Mouse (Mus musculus) ovary, adult 18-20 months (tissue): ENCODE results near the gene BC037034.
A peak's percentile ranks its signal among the peaks of the same experiment; 100 is the strongest.

Experiments used
- DNase-seq: peaks from one replicate; pipeline ENCODE4 v3.0.0; 2022; ENCODE audit warnings: low spot score, mixed read lengths

BC037034 gene

DNA sequence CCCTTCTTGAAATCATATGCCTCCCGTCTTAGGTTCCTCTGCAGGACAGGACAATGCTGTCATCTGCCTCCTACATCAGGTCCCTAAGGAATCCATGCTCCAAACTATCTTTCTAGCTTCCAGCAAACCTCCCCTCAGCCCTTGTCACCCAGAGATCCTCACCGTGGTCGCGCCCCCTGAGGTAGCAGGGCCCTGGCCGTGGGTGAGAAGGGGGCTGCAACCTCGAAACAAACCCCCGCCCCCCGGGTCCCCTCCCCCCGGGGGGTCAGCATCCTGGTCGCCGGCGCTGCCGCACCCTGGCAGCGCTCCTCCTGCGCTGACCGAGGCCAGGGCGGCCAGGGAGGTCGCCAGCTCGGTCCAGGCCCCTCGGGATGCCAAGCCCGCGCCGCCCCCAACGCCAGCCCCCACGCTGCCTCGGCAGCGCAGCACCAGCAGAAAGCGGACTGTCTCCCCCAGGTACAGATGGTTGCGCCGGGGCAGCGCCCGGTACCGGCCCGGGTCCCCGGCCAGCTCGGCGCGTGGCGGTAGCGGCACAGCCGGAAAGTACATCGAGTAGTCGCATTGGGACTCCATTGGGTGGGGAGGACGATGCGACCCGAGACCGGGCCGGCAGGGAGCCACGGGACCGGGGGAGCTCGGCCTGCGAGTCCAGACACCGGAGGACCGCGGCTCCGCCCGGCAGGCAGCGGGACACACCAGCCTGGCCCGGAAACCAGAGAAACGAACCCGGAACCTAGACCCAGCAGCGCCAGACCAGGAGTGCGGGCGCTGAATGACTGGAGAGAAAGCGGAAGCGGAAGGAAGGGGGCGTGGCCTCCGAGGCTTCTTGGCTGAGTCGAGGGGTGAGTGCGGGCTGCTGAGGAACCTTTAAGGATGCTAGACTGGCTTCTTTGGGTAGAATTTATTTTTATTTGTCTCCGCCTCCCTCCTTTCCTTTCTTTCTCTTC, at the start of gene BC037034:
Gene BC037034, minus strand, starts transcription at position 774 of the 947 bp plus-strand sequence.
- peak; percentile 82 for DNase-seq

DNA sequence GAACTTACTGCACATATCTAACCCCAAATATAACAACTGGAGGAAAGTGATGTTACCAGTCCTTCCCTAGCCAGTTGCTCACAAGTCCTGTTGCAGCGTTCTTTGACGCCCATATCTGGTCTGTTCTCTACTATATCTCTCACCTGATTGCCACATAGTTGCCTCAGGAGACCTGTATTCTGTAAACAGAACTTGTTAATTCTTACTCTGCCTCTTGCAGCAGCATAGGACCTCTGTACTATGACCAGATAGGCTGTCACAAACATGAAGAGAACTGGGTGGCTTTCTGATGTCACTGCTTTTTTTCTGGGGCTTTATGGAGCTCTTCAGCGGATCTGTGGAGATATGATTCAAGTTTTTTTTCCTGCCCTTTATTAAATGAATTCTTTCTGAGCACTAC, 49.0 kb upstream of the BC037034 start:
- no peak for DNase-seq

GRCm38 (mm10) chr5:138299613-138300012, 35.8 kb upstream of the BC037034 start:
- DNase-seq, result no peak

DNA sequence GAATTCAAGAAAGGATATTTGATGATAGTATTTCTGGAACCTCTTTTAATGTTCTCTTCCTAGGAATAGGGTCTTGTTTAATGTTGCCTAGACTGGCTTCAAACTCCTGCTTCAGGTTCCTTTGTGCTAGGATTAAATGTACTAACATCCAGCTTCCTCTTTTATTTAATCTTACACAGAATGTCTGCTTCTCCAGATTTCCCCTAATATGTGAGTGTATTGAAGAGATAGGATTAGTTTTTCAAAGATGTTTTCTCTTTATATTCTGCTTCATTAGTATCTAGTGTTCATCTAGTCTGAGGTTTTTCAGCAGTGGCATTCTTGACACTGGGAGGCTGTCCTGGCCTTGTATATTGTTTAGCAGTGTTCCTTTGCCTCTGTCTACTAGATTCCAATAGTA, 30.3 kb upstream of the BC037034 start:
- DNase-seq, result no peak

DNA sequence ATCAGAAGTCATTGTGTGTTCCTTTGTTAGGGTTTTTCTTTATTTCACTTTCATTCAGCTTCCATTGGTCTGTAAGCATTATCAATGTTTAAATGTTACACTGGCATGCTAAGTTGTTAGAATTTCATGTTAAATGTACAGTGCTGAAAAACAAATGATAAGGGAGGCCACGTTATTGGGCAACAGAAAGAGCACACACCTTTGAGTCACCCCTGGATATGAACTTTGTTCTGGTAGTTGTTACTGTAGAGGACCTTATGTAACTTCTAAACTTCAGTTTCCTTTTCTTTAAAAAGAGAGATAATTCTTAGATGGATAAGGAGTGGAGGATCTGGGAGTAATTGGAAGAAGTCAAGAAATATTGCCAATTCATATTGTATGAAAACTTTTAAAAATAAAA, 27.8 kb upstream of the BC037034 start:
- DNase-seq, result no peak

GRCm38 (mm10) chr5:138287861-138288260, 24.0 kb upstream of the BC037034 start:
- no peak for DNase-seq

DNA sequence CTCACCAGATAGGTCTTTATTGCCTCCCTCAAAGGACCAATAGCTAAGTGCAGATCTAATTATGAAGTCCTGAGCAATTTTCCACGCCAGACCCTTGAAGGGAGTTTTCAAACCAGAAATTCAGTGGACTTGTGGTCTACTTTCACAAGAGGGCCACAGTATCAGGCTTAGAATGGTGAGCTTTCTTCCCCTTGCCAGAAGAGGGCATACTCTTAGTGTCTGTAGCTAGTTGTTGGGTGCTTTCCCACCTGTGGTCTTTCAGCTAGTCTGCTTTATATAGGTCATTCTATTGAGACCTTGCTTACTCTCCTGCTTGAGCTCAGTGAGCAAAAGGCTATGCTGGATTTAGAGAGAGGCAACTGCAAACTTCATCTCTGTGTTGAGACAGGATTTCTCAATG, 19.7 kb upstream of the BC037034 start:
- no peak for DNase-seq

DNA sequence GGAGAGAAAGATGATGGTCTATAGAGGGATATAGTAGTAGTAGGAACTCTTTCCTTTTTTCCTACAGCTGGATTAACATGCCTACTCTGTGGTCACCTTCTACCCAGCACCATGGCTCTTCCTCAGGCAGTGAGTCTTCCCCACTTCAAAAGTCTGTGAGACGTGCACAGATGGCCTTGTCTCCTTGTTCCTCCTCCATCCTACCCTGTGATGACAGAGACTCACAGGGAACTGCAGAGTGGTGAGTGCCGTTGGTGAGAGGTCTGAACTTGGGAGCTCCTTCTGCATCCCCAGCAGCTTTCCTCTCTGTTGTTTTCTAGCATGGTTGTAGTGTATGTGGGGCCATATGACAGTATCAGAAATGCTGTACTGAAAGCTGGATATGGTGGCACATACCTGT, 18.0 kb upstream of the BC037034 start:
- DNase-seq, result no peak

DNA sequence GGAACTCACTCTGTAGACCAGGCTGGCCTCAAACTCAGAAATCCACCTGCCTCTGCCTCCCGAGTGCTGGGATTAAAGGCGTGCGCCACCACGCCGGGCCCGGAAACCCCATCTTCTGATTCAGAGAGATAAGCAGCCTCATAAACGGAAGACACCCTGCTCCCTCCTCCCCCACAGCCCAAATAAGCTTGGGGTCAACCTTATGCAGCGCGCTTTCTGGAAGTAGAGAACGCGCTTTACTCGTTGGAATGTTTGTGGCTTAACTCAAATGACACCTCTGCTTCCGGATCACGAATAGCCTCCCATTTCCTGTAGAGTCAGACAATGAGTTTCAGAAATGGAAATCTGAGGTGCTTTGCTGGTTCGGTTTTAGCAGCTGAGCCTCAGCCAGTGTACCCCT, 17.0 kb upstream of the BC037034 start:
- no peak for DNase-seq

GRCm38 (mm10) chr5:138280425-138280768, 16.6 kb upstream of the BC037034 start:
- no peak for DNase-seq

DNA sequence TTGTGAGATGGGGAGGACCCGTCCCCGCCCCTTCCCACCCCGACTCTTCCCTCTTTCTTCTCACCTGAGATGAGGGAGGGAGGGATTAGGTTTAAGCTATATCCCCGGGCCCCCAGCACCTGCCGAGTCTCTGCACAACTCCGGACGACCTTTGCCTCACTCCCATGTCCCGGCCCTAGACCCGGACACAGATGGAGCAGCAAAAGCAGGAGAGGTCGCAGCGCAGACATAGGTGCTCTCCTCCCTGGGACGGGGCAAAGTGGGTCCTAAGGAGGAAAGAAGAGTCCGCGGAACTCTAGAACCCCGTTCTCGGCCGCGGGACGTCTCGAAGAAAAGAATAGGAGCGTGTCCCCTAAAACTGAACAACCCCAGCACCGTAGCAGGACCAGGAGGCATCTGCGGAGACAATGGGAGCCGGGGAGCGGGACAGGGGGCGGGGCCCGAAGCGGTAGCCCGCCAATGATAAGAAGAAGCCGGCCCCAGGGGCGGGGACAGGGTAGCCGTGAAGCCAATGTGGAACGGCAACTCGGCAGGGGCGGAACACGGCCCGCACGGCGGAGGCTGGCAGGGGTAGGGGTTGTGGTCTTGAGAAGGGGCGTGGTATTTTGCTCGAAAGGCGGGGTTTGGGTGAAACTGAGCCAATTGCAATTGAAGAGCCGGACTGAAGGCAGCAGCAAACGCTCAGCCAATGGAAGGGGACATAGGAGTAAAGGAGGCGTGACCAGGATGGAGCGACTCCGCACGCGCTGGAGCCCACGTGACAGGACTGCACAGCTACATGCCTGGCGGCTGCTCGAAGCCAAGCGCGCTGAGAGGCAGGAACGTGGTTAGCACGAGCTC, 16.0 kb upstream of the BC037034 start, which contains the start of the genes Gm43720, Gpc2 and Stag3:
Gene Gm43720, minus strand, starts transcription at position 374 of the 840 bp plus-strand sequence.
Gene Gpc2, minus strand, starts transcription at position 421 of the 840 bp plus-strand sequence.
Gene Stag3, plus strand, starts transcription at position 656 of the 840 bp plus-strand sequence.
- peak; percentile 83 for DNase-seq

DNA sequence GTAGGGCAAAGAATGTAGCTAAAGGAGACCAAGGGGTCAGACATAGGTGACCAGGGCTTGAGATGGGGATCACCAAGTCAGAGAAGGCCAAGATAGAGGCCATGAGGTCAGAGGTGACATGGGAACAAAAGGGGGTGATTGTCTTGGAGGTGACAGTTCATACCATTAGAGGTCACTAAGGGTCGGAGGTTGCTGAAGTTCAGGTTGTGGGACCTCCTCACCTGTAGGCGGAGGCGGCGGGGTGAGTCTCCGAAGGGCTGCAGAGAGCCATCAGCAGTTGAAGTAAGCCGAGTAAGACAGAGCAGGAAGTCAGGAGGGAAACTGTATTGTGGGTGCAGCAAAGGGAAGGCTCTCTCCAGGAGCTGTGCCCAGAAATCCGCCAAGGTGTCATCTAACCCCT, 14.2 kb upstream of the BC037034 start:
- no peak for DNase-seq

- no peak for DNase-seq
Measured at GRCm38 (mm10) chr5:138275216-138276050, 11.6 kb upstream of the BC037034 start.

DNA sequence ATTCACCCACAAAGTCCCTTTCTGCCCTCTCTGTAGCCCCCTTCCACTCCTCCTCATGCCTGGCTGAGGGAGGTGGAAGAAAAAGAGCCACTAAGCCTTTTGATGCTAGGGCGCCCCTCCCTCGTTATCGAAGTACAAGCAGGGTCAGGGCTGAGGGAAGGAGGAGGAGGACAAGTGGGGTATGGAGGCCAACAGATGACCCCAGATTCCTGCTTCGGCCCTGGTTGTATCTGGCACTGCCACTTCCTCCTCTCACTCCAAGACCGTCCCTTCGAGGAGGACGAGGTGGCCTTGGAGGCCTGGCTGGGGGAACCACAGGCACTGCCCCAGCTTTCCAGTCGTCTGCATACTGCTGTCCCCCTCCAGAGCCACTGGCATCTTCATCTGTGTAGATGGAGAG, 10.4 kb upstream of the BC037034 start:
- no peak for DNase-seq

DNA sequence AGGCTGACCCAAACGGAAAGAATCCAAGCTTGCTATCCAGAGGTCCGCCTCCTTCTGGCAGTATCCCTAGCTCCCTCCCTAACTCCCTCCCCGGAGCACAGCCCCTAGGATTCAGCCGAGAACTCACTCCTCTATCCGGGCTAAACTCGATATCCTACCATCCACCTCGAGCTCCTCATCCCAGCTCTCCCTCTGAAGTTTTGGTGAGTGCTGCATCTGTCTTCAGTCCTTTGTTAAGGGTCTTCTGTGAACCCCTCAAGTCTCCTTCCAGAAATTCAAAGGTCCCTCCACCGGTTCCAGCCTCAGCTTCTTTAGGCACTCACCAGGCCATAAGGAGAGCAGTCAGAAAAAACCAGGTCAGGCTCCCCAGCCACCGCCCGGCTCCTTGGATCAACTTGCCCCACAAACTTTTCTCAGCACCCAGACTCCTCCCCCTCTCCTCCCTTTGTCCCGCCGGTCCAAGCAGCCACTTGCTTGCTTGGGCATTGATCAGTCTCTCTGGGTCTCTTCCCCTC, 8.6 kb upstream of the BC037034 start, which contains the start of gene Gal3st4:
Gene Gal3st4, minus strand, starts transcription at position 432 of the 515 bp plus-strand sequence.
- no peak for DNase-seq

DNA sequence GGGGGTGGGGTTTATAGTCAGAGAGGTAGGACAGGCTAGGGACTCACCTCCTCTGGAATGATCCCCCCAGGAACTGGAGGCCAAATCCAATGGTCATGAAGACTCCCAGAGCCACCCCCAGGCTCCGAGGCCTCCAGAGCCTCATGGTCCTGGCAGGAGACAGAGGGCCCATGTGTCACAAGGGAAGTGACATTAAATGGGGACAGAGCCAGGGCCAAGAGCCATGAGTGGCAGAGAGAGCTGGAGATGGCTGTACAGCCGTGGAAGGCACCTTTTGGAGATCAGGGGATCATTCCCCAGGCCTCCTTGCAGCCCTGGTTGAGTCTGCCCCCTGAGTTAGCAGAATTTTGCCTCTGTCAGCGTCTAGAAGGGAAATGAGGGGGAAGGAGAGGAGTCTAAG, 7.4 kb upstream of the BC037034 start:
- DNase-seq, result no peak

DNA sequence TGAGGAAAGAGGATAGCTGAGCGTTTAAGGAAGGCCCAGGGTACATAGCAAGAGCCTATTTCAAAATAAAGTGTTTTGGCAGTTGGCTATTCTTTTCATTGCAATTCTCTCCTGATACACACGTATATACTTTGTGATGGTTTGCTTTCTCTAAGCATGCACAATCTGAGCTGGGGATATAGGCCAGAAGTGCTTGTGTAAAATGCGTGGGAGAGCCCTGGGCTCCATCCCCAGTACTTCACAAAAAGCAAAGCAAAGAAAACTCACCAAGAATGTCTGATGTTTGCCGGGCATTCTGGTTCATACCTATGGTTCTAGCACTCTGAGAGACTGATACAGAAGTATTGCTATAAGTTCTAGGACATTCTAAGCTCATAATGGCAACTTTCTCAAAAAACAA, 5.1 kb upstream of the BC037034 start:
- no peak for DNase-seq

- DNase-seq, result no peak
Measured at GRCm38 (mm10) chr5:138267114-138267513, 3.3 kb upstream of the BC037034 start.

DNA sequence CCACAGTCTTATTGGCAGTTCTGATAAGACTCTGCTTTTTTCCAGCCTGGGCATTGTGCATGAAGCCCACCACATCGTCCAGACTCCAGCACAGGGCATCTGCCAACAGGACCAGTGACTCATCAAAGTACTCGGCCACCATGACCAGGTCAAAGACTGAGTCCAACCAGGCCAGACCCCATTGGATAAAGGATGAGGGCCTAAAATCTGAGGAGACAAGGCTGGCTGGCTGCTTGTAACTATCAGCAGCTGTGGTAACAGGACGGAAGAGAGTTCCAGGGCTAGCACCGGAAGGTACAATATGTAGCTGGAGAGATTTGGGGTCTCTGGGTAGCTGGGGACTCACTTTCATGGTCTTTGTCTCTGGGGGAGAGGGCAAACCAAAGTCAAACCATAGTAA, 1.9 kb upstream of the BC037034 start:
- DNase-seq, result no peak

DNA sequence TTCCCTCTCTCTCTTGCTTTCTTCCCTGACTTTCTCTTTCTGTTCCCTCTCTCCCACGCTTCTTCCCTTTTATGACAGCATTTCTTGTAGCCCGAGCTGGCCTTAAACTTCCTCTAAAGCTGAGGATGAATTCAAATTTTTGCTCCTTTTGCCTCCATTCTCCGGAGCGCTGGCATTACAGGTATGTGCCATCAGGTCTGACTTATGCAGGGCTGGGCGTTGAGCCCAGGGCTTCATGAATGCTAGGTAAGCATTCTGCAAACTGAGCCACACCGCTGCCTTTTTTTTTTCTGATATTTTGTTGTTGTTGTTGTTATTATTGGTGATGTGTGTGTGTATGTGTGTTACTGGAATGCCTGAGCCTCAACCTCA, 360 bp upstream of the BC037034 start:
- DNase-seq, result no peak

- no peak for DNase-seq
Measured at GRCm38 (mm10) chr5:138262582-138263240, 1.1 kb downstream of the BC037034 start.
